Mouse (Mus musculus) lung, postnatal 0 days (tissue): ENCODE data around the gene Ssh1. TPM values are rescaled to one million over a fixed set of nuclear protein-coding genes. Genes with fewer than 3 reads are reported as not detected.
A peak's percentile ranks its signal among the peaks of the same experiment; 100 is the strongest.

Experiments
- ATAC-seq: fragments of 200-750 bp; cut with Nextera tagmentation; 2 replicates; pipeline ENCODE4 v1.8.0; 2017; ENCODE audit warnings: moderate library complexity
- DNase-seq: peaks from one replicate; pipeline ENCODE4 v3.0.0-alpha.2; 2016; ENCODE audit warnings: low spot score
- H3K27ac ChIP-seq: fragments of 300-500 bp; sonication (generic); 2 replicates; pipeline ENCODE4 v1.5.1; 2014; ENCODE audit warnings: antibody characterized with exemption, mild to moderate bottlenecking, low read length, mixed read lengths
- H3K27me3 ChIP-seq: fragments of 300-500 bp; sonication (generic); replicated peaks from 2 replicates; pipeline ENCODE4 v1.6.1; 2014; ENCODE audit warnings: low read length, mixed read lengths; ENCODE audit not compliant: insufficient read depth
- H3K36me3 ChIP-seq: fragments of 300-500 bp; sonication (generic); 2 replicates; pipeline ENCODE4 v1.6.1; 2014; ENCODE audit warnings: low read length, mixed read lengths; ENCODE audit not compliant: insufficient read depth
- H3K4me1 ChIP-seq: fragments of 300-500 bp; sonication (generic); 2 replicates; pipeline ENCODE4 v1.6.1; 2014; ENCODE audit warnings: antibody characterized with exemption, low read depth, low read length, mixed read lengths; ENCODE audit not compliant: insufficient read depth
- H3K4me2 ChIP-seq: fragments of 300-500 bp; sonication (generic); replicated peaks from 2 replicates; pipeline ENCODE4 v1.6.1; 2014; ENCODE audit warnings: low read depth, mild to moderate bottlenecking, low read length, moderate library complexity, mixed read lengths
- H3K4me3 ChIP-seq: fragments of 300-500 bp; sonication (generic); 2 replicates; pipeline ENCODE4 v1.5.1; 2014; ENCODE audit warnings: low read depth, low read length
- H3K9ac ChIP-seq: fragments of 300-500 bp; sonication (generic); replicated peaks from 2 replicates; pipeline ENCODE4 v1.6.1; 2014; ENCODE audit warnings: low read depth, mild to moderate bottlenecking
- H3K9me3 ChIP-seq: fragments of 300-500 bp; sonication (generic); 2 replicates; pipeline ENCODE4 v1.6.1; 2016; ENCODE audit warnings: low read length, mixed read lengths
- CTCF ChIP-seq: IDR thresholded peaks from 2 replicates; pipeline ENCODE4 v1.5.1; 2016; ENCODE audit warnings: antibody characterized with exemption, mild to moderate bottlenecking
- EP300 ChIP-seq: IDR thresholded peaks from 2 replicates; pipeline ENCODE4 v1.6.1; 2016; ENCODE audit warnings: antibody characterized with exemption, mild to moderate bottlenecking, control low read depth
- WGBS: fragments of 180-500 bp; shearing (Covaris S2); extraction: QIAGEN DNeasy Blood & Tissue Kit; methylation state at CpG from one replicate; pipeline ENCODE4 v1.1.7; 2014; 5-methylcytosine and 5-hydroxymethylcytosine counted together
- polyA plus RNA-seq: library from polyadenylated mRNA; unstranded; fragments of >200 nt; fragmentation: Nextera tagmentation; extraction: Ambion mirVana; gene quantifications from 2 replicates; pipeline ENCODE4 v1.2.1, GENCODE M21; 2015

Ssh1 gene
- polyA plus RNA-seq, 1 experiment from 2014 or later: 13.2 TPM

DNA sequence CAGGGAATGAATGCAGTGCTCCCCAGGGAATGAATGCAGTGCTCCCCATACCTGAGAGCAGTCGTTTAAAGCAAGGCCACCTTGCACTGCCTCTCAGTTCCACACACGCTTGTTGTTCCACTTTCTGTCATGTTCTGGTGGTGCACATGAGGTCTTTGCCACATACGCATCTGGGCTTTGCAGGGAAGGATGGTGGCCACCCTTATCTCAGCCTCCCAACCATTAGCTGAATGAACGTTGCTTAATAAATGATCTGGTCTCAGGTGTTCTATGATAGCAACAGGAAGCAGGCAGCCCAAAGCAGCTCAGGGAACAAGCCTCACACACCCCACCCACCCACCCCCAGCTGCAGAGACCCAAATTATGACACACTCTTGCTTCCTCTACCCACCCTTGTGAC, 69.1 kb downstream of the Ssh1 start:
- WGBS: 75% methylated on average over 4 of the region's 4 CpGs
- H3K4me2 ChIP-seq: no peak overlapping the region

DNA sequence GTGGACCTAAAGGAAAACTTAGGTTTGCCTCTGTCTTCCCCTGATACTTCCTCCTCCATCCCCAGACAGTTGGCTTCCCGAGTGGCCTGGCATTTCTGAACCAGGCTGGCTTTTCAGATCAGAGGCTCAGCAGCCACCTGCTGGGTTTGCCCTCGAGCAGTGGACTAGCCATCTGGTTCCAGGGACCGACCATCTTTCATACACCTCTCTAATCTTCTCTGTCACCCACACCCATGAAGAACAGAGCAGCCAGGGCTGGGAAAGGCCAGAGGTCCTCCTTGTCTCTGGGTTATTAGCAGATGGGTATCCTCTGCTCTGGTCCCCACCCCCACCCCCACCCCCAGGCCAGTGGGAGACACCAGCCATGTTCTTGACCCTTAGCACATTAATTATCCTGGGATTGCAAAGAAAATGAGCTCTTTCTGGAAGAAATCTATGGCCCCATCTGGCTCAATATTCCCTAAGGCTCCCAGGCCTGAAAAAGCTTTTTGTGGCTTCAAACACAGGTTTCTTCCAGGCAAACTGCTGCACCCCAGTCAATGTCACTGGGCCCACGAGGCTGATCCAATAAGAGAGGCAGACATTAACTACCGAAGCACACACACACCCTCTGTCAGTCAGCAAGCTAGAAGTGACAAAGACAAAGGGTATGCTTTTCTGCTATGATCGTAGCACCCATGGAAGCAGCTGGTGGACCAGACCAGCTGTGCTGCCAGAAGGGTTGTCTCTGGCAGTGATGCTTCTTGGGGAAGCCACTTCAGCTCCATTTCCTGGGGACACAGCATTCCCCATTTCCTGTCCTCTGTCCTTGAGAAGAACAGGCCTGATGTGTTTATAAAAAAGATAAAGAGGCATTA, 72.2 kb downstream of the Ssh1 start:
- Histone ChIP-seq H3K4me2 (no peak overlapping the region), H3K4me3 (no peak overlapping the region), H3K9ac (no peak overlapping the region), H3K27ac (peak overlapping the region; percentile 20; the same call in 1 of the 2 replicates), H3K9me3 (no peaks in the 10 kb centered on the region), H3K27me3 (no peaks in the 10 kb centered on the region), H3K36me3 (no peaks in the 10 kb centered on the region), H3K4me1 (no peaks in the 10 kb centered on the region)
- DNase-seq: peak; percentile 52
- WGBS: 27% methylated on average over 6 of the region's 6 CpGs
- ATAC-seq: peak; percentile 47
- TF ChIP-seq EP300: peak; percentile 53; the same call in 1 of the 2 replicates
- TF ChIP-seq CTCF: no peak

More for the DNA sequence above, 69.1 kb downstream of the Ssh1 start:
- Histone ChIP-seq H3K4me1 (no peaks in the 10 kb centered on the region), H3K27ac (no peak overlapping the region), H3K27me3 (no peaks in the 10 kb centered on the region), H3K9ac (no peak overlapping the region), H3K9me3 (no peaks in the 10 kb centered on the region; the same call in 1 of the 2 replicates), H3K36me3 (no peaks in the 10 kb centered on the region), H3K4me3 (no peak overlapping the region)
- ATAC-seq (no peak), DNase-seq (no peak)
- TF ChIP-seq CTCF (no peak), EP300 (no peak)

DNA sequence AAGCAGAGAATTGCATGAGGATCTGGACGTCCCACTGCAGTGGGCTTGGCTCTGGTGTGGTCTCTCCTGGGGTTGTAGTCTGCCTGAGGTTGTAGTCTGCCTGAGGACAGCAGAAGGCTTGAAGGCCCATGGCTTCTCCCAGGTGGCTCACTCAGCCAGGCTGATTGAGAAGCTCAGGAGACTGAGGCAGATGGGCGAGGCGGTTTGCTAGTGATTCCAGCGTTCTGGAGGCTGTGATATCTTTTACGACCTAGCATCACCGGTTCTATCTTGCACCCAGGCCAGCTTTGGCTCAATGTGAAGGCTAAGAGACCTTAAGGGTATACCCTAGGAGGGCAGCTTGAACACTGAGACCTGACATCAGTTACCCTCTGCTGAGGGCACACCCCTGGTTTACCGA, 74.6 kb downstream of the Ssh1 start:
- Histone ChIP-seq H3K27ac (no peak overlapping the region), H3K27me3 (no peaks in the 10 kb centered on the region), H3K4me2 (no peak overlapping the region), H3K9me3 (no peaks in the 10 kb centered on the region), H3K9ac (no peak overlapping the region), H3K4me3 (no peak overlapping the region), H3K4me1 (no peaks in the 10 kb centered on the region), H3K36me3 (no peaks in the 10 kb centered on the region)
- no peak for TF ChIP-seq EP300
- DNase-seq (no peak), ATAC-seq (no peak; the same call in 1 of the 2 replicates)
- 69% methylated on average over 7 of the region's 7 CpGs for WGBS

DNA sequence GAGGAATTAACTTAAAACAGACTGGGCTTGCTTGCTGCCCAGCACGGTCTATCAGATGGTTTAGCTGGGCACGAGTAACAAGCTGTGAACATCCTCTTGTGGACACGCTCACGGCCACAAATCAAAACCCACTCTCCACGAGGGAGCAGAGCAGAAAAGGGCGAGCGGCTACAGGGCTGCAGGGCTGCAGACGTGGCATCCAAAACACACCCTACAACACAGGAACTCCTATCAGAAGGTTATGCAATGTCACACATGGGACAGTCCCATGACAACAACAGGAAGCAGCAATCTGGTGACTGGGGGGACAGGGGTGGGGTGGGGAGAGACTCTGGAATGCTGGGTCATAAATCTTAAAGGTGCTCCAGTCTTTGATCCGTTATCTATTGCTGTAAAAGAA, 75.0 kb downstream of the Ssh1 start:
- H3K27ac ChIP-seq: peak overlapping the region; percentile 54
- H3K4me2 ChIP-seq: no peak overlapping the region
- H3K9ac ChIP-seq: no peak overlapping the region; the same call in 1 of the 2 replicates
- no peaks in the 10 kb centered on the region for H3K27me3 ChIP-seq
- DNase-seq (peak; percentile 71), ATAC-seq (peak; percentile 81)
- WGBS: 37% methylated on average over 9 of the region's 9 CpGs
- no peaks in the 10 kb centered on the region for H3K4me1 ChIP-seq
- H3K4me3 ChIP-seq: no peak overlapping the region
- no peak for TF ChIP-seq CTCF
- peak; percentile 75 for TF ChIP-seq EP300
- H3K36me3 ChIP-seq: no peaks in the 10 kb centered on the region
- no peaks in the 10 kb centered on the region for H3K9me3 ChIP-seq

DNA sequence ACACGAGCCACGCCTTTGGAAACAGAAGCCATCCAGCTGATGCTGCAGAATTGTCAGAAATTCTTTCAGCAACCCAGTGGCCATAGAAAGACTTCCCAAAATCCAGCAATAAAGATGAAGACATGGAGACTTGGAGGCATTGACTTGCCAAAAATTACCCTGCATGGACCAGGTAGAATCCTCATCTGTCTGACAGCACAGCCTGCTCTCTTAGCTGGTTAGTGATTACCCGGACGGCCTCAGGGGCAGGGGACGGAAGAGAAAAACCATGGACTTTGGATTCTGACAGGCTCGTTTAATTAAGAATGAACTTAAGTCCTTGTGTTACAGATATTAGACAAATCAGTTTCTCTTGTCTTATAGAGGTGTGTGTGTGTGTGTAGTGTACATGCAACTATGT, 83.0 kb downstream of the Ssh1 start:
- H3K4me2 ChIP-seq: 0 out of 2 replicates have a peak overlapping the region, but pooled peaks have one; percentile 8
- no peak for DNase-seq

DNA sequence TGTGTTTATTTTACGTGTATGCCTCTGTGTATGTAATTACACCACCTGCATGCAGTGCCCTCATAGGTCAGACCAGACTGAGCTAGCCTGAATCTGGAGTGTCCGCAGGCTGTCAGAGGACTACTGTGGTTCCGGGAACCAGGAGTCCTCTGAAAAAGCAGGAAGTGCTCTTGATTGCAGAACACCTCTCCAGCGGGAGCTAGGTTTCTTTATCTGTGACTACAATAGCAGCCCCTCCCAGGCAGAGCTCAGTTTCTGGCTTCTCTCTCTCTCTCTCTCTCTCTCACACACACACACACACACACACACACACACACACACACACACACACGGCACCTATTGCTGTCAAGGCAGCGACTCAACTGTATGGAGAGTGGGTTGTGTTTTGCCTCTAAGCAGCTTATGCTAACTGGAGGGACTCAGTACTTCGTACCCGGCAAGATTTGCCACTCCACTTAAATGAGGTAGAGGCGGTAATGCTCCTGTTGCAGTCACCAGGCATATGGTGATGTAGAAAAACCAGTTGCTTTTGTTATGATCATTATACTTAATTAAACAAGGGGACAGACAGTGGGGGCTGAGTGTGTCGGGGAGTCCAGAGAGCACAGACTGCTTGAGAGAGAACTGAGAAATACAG, 83.5 kb downstream of the Ssh1 start:
- WGBS: 24% methylated on average over 10 of the region's 10 CpGs
- 0 out of 2 replicates have a peak, but pooled peaks have one; percentile 10 for ATAC-seq
- Histone ChIP-seq H3K4me1 (peaks cover 11% of the 10 kb centered on the region; the same call in 1 of the 2 replicates), H3K4me2 (0 out of 2 replicates have a peak overlapping the region, but pooled peaks have one; percentile 8), H3K9ac (no peak overlapping the region), H3K27ac (peak overlapping the region; percentile 98), H3K27me3 (no peaks in the 10 kb centered on the region), H3K4me3 (peak overlapping the region; percentile 1; the same call in 1 of the 2 replicates), H3K9me3 (no peaks in the 10 kb centered on the region), H3K36me3 (no peaks in the 10 kb centered on the region)
- peak; percentile 49; the same call in 1 of the 2 replicates for TF ChIP-seq EP300
- no peak for TF ChIP-seq CTCF
- DNase-seq: peak; percentile 85

More for the DNA sequence above, 83.0 kb downstream of the Ssh1 start:
- TF ChIP-seq EP300 (no peak), CTCF (no peak)
- no peaks in the 10 kb centered on the region for H3K9me3 ChIP-seq
- H3K4me3 ChIP-seq: no peak overlapping the region
- H3K4me1 ChIP-seq: peaks cover 7% of the 10 kb centered on the region; the same call in 1 of the 2 replicates
- no peaks in the 10 kb centered on the region for H3K27me3 ChIP-seq
- no peaks in the 10 kb centered on the region for H3K36me3 ChIP-seq
- no peak overlapping the region for H3K9ac ChIP-seq
- peak overlapping the region; percentile 98; the same call in 1 of the 2 replicates for H3K27ac ChIP-seq
- 64% methylated on average over 6 of the region's 6 CpGs for WGBS
- ATAC-seq: no peak
